Comparison of ENCODE assay signal across 9 mouse cellular contexts in genomic region chr8:120484460-120484859, GRCm38 (mm10).
A peak's percentile ranks its signal among the peaks of the same experiment; 100 is the strongest.
DNase-seq lines count a peak whose midpoint lies in the region; ATAC-seq and TF ChIP-seq lines count a peak whose summit lies in the region.
"Had no signal": no experiment of that assay in that cellular context is flagged by ENCODE, and none has a peak within 500 bp of the region (broad histone marks: within the 10 kb centered on the region; RNA-seq: fewer than 3 reads in every experiment).

No protein-coding gene starts in this region.

- DNase-seq in layer of hippocampus, adult 11-12 months (ENCODE audit: low spot score): peak; percentile 69
- DNase-seq in layer of hippocampus, adult 9-10 months (ENCODE audit: low spot score): no peak
- no peak for DNase-seq in embryonic facial prominence, embryonic 14.5 days (ENCODE audit: low spot score)
- peak; percentile 52 for DNase-seq in midbrain, postnatal 0 days (ENCODE audit: low spot score)
- no peak for DNase-seq in kidney, adult 2 months
- DNase-seq in urinary bladder, postnatal 4 days (ENCODE audit: low spot score in 2 of 2): no peak
- DNase-seq in cerebellum, adult 11 months: no peak
- DNase-seq: cerebellum, postnatal 36 days had no signal

- TF ChIP-seq POLR2A in kidney, adult 2 months (IDR thresholded peaks at IDR 0.05; ENCODE audit: low read depth, low read length): no peak

- no peak for ATAC-seq in embryonic facial prominence, embryonic 14.5 days (ENCODE audit: low read depth)
- 0 out of 2 replicates have a peak, but pooled peaks have one; percentile 16 for ATAC-seq in hindbrain, embryonic 15.5 days (ENCODE audit: low FRiP score, low read depth)
- no peak for ATAC-seq in midbrain, postnatal 0 days (ENCODE audit: low FRiP score)

- H3K4me2 ChIP-seq in embryonic facial prominence, embryonic 14.5 days (ENCODE audit: low read depth, low read length): no peak overlapping the region
- H3K4me2 ChIP-seq in hindbrain, embryonic 15.5 days: no peak overlapping the region
- no peak overlapping the region for H3K4me2 ChIP-seq in midbrain, postnatal 0 days (ENCODE audit: low read depth, low read length, poor library complexity, severe bottlenecking)

- H3K9me3 ChIP-seq in embryonic facial prominence, embryonic 14.5 days (ENCODE audit: control insufficient read depth, low read length): no peaks in the 10 kb centered on the region
- no peaks in the 10 kb centered on the region for H3K9me3 ChIP-seq in hindbrain, embryonic 15.5 days
- H3K9me3 ChIP-seq in midbrain, postnatal 0 days (ENCODE audit: low read length): no peaks in the 10 kb centered on the region

- 43% methylated on average over 6 of the region's 6 CpGs for WGBS in embryonic facial prominence, embryonic 14.5 days
- WGBS in hindbrain, embryonic 15.5 days: 14% methylated on average over 6 of the region's 6 CpGs
- WGBS in midbrain, postnatal 0 days: 45% methylated on average over 6 of the region's 6 CpGs
- 75% methylated on average over 6 of the region's 6 CpGs for WGBS in kidney, adult 2 months

- H3K9ac ChIP-seq in embryonic facial prominence, embryonic 14.5 days (ENCODE audit: low read depth, low read length): no peak overlapping the region
- H3K9ac ChIP-seq in hindbrain, embryonic 15.5 days: 0 out of 2 replicates have a peak overlapping the region, but pooled peaks have one; percentile 10
- no peak overlapping the region for H3K9ac ChIP-seq in midbrain, postnatal 0 days (replicated peaks; ENCODE audit: low read length, poor library complexity, severe bottlenecking)

- no peak for TF ChIP-seq CTCF in midbrain, postnatal 0 days (IDR thresholded peaks at IDR 0.05)
- TF ChIP-seq CTCF in kidney, adult 2 months (conservative IDR thresholded peaks at IDR 0.05; ENCODE audit: insufficient read depth, insufficient read length, low read depth, low read length): no peak

- no peaks in the 10 kb centered on the region; the same call in 1 of the 2 replicates for H3K27me3 ChIP-seq in embryonic facial prominence, embryonic 14.5 days (replicated peaks; ENCODE audit: control insufficient read depth, insufficient read depth, low read length)
- no peaks in the 10 kb centered on the region for H3K27me3 ChIP-seq in hindbrain, embryonic 15.5 days
- no peaks in the 10 kb centered on the region for H3K27me3 ChIP-seq in midbrain, postnatal 0 days (ENCODE audit: insufficient read depth, low read length)
- H3K27me3 ChIP-seq in kidney, adult 2 months (replicated peaks; ENCODE audit: control insufficient read depth, insufficient read depth, low read length): no peaks in the 10 kb centered on the region

- no peaks in the 10 kb centered on the region for H3K36me3 ChIP-seq in embryonic facial prominence, embryonic 14.5 days (ENCODE audit: control insufficient read depth, insufficient read depth, low read length)
- H3K36me3 ChIP-seq in hindbrain, embryonic 15.5 days: no peaks in the 10 kb centered on the region
- no peaks in the 10 kb centered on the region for H3K36me3 ChIP-seq in midbrain, postnatal 0 days (ENCODE audit: insufficient read depth, low read length)
- no peaks in the 10 kb centered on the region for H3K36me3 ChIP-seq in kidney, adult 2 months (ENCODE audit: control insufficient read depth, insufficient read depth, low read length)

- peaks cover 33% of the 10 kb centered on the region for H3K4me1 ChIP-seq in embryonic facial prominence, embryonic 14.5 days (ENCODE audit: control insufficient read depth, insufficient read depth, low read length)
- peaks cover 42% of the 10 kb centered on the region for H3K4me1 ChIP-seq in hindbrain, embryonic 15.5 days (replicated peaks)
- H3K4me1 ChIP-seq in midbrain, postnatal 0 days (ENCODE audit: insufficient read depth, low read length): peaks cover 14% of the 10 kb centered on the region
- no peaks in the 10 kb centered on the region for H3K4me1 ChIP-seq in kidney, adult 2 months (ENCODE audit: control insufficient read depth, insufficient read depth, low read length)

- H3K4me3 ChIP-seq in embryonic facial prominence, embryonic 14.5 days (ENCODE audit: low read depth, low read length): no peak overlapping the region
- no peak overlapping the region for H3K4me3 ChIP-seq in hindbrain, embryonic 15.5 days
- H3K4me3 ChIP-seq in midbrain, postnatal 0 days (ENCODE audit: low read depth, low read length): no peak overlapping the region
- no peak overlapping the region for H3K4me3 ChIP-seq in kidney, adult 2 months (ENCODE audit: insufficient read depth, low read depth, low read length)

- H3K27ac ChIP-seq in embryonic facial prominence, embryonic 14.5 days (replicated peaks; ENCODE audit: low read depth, low read length): peak overlapping the region; percentile 48; the same call in 1 of the 2 replicates
- peak overlapping the region; percentile 65 for H3K27ac ChIP-seq in hindbrain, embryonic 15.5 days (replicated peaks)
- 0 out of 2 replicates have a peak overlapping the region, but pooled peaks have one; percentile 14 for H3K27ac ChIP-seq in midbrain, postnatal 0 days (ENCODE audit: low read depth, low read length)
- H3K27ac ChIP-seq in kidney, adult 2 months (ENCODE audit: insufficient read depth, low read depth, low read length): no peak overlapping the region

Comparison
In these comparisons a context has a peak if more than half of its experiments do, and no peak if none do; other contexts are left out.
1. DNase-seq: peak in layer of hippocampus, adult 11-12 months (single experiment) and midbrain, postnatal 0 days (single experiment); none in layer of hippocampus, adult 9-10 months (single experiment), embryonic facial prominence, embryonic 14.5 days (single experiment), kidney, adult 2 months (single experiment), urinary bladder, postnatal 4 days (0 of 2) and cerebellum, adult 11 months (single experiment).